Mouse (Mus musculus) yolk sac, embryonic 10.5 days (tissue): ENCODE measurements at regions not wholly inside any gene's neighbourhood (a gene's known extent, or its start where the extent isn't known, plus 50 kb on each side); places are given as distances from the start of the nearest gene placed in this dataset.

Experiments used
- DNase-seq: peaks from one replicate; pipeline ENCODE4 v3.0.0-alpha.2; 2017; ENCODE audit warnings: low spot score

- no peak for DNase-seq
Observed at GRCm38 (mm10) chr17:47064592-47065306, 54.4 kb upstream of the Ubr2 start.

DNA sequence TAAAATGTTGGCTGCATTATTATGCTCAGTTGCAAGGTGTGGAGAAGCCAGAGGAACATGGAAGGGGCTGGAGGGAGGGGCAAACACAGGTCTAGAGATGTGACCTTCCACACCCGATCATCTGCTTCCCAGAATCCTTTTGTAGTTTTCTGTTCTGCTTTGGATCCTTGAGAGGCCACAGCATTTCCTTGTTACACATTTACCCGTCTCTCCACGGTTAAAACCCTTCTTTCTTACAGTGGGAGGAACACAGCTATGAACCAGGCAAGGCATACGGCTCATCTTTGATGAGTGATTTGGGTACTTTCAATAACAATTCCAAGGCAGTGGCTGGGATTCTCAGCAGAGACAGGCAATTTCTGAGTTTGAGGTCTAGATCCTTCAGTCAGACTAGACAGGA is 53.6 kb upstream of the Ubr2 start:
- DNase-seq = no peak

GRCm38 (mm10) chr17:47061031-47061620 is 50.8 kb upstream of the Ubr2 start:
- peak; percentile 62 for DNase-seq
